Mouse (Mus musculus): ENCODE measurements around the gene Fam57b. TPM values are rescaled to one million over a fixed set of nuclear protein-coding genes. Genes with fewer than 3 reads are reported as not detected.

Gene Fam57b
- polyA plus RNA-seq, 1 experiment from 2014 or later, result 52.8 TPM

DNA sequence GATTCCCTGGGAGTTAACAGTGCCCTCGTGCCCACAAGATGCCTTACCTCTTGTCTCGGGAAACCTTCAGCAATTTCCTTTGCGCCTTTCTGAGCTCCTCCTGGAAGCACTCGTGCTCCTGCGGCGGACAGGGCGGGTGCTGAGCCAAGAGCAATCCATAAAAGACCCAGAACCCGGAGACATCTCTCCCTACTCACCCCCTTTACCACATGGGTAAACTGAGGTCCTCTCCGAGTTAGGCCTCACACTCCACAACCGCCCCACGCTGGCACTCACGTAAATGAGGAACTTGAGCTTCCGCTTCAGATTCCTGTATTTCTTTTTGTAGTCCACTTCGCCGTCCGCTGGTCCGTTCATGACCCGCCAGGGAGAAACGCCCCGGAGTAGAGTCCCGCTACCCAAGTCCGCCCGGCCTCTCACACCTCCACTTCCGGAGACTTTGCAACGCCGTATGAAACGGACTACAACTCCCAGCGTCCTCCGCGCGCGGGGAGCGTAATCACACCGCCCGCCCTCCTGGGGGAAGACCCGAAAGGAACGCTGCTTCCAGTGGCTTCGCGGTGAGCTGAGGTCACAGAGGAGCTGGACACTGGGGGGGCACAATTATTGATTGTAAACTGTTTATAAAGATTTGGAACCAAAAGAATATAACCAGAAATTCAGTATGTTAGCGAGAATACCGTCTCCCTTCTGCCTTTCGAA, 64.1 kb downstream of the Fam57b start, which contains the start of gene Hirip3:
Hirip3 (plus strand) TSS at position 544 of the 702 bp plus-strand sequence.
- Histone ChIP-seq H3K9ac (ENCODE audit: low read depth, low read length) (peak within 1 kb of the TSS; percentile 68), H3K4me2 (ENCODE audit: low read length) (peak within 1 kb of the TSS; percentile 83), H3K9me3 (ENCODE audit: control insufficient read depth, low read length) (no peaks in the 10 kb centered on the region), H3K36me3 (ENCODE audit: control insufficient read depth, insufficient read depth, low read length) (peaks cover 20% of the 10 kb centered on the region), H3K4me3 (ENCODE audit: low read length) (peak within 1 kb of the TSS; percentile 57), H3K4me1 (ENCODE audit: control insufficient read depth, insufficient read depth, low read depth, low read length) (peaks cover 22% of the 10 kb centered on the region), H3K27me3 (replicated peaks; ENCODE audit: control insufficient read depth, insufficient read depth, low read length) (no peaks in the 10 kb centered on the region), H3K27ac (ENCODE audit: low read depth, low read length) (peak within 1 kb of the TSS; percentile 81)
- 3% methylated on average over 42 of the region's 42 CpGs for WGBS
- ATAC-seq, result peak; percentile 88

DNA sequence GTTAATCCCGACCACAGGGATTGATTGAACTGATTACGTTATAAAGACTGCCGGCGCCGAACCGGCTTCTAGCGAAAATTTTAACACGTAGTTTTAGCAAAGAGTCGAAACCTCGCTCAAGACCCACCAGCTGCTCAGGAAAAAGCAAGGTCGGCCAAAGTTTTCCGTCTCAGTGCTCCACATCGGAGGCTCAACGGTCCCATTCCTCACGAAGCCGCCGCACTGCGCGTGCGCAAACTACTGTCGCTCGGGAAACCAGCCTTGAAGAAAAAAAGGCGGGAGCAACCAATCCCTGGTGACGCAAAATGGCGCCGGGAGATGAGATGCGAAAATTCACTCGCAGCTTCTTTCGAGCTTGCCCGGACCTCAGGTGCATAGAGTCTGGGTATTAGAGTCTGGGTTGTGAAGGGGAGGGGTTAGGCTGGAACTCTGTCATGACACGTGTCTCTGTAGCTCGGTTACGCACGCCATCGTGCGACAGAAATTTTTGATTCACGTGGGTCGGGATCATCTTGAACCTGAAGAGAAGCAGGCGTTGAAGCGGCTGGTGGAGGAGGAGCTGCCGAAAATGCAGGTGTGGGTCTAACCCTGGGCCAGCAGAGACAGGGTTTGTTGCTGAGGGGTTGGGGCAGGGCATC, 64.8 kb downstream of the Fam57b start, which contains the start of gene Ino80e:
Ino80e (minus strand) TSS at position 231 of the 638 bp plus-strand sequence.
- Histone ChIP-seq H3K9ac (ENCODE audit: low read depth, low read length) (peak within 1 kb of the TSS; percentile 68), H3K9me3 (ENCODE audit: control insufficient read depth, low read length) (no peaks in the 10 kb centered on the region), H3K4me2 (ENCODE audit: low read length) (peak within 1 kb of the TSS; percentile 83), H3K36me3 (ENCODE audit: control insufficient read depth, insufficient read depth, low read length) (peaks cover 23% of the 10 kb centered on the region), H3K27ac (ENCODE audit: low read depth, low read length) (peak within 1 kb of the TSS; percentile 81), H3K27me3 (replicated peaks; ENCODE audit: control insufficient read depth, insufficient read depth, low read length) (no peaks in the 10 kb centered on the region), H3K4me1 (ENCODE audit: control insufficient read depth, insufficient read depth, low read depth, low read length) (peaks cover 22% of the 10 kb centered on the region), H3K4me3 (ENCODE audit: low read length) (peak within 1 kb of the TSS; percentile 57)
- peak; percentile 74 for ATAC-seq
- 0% methylated on average over 41 of the region's 41 CpGs for WGBS

DNA sequence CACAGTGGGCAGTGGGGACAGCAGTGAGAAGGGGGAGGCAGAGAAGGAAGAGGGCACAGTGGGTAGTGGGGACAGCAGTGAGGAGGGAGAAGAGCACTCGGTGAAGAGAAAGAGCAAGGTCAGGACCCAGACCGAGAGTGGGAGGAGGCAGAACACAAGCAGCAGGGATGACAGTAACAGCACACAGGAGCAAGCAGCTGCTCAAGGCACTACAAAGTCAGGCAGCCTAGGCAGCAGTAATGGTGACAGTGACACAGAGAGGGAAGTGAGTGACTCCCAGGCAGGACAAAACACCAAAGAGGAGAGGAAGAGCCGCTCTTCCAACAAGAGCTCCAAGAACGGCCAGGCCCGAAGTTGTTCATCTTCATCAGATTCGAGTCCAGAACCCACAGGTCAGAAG, 66.3 kb downstream of the Fam57b start:
- Histone ChIP-seq H3K27me3 (replicated peaks; ENCODE audit: control insufficient read depth, insufficient read depth, low read length) (no peaks in the 10 kb centered on the region), H3K36me3 (ENCODE audit: control insufficient read depth, insufficient read depth, low read length) (peaks cover 29% of the 10 kb centered on the region), H3K4me1 (ENCODE audit: control insufficient read depth, insufficient read depth, low read depth, low read length) (peaks cover 22% of the 10 kb centered on the region), H3K4me2 (ENCODE audit: low read length) (peak overlapping the region; percentile 83), H3K9me3 (ENCODE audit: control insufficient read depth, low read length) (no peaks in the 10 kb centered on the region), H3K9ac (ENCODE audit: low read depth, low read length) (peak overlapping the region; percentile 68), H3K4me3 (ENCODE audit: low read length) (peak overlapping the region; percentile 57; the same call in 1 of the 2 replicates), H3K27ac (ENCODE audit: low read depth, low read length) (no peak overlapping the region)
- 62% methylated on average over 6 of the region's 6 CpGs for WGBS
- no peak for ATAC-seq

DNA sequence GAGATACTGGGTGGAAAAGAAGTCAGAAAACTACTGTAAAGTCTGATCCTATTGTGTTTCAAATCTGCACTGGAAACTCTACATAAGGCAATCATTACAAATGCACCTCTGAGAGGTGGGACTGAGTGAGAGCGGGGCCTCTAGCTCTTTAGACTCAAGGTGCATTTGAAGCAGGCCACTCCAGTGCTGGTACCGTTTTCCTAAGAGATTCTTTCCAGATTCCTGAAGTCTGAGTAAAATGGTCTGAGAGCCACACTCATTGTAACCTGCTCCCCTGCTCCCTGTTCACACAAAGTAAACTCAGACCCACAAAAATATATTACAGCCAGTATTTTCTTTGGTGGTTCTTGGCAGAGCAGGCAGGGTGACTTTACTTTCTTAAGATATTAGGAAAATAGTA, 70.1 kb downstream of the Fam57b start:
- Histone ChIP-seq H3K36me3 (ENCODE audit: control insufficient read depth, insufficient read depth, low read length) (peaks cover 57% of the 10 kb centered on the region), H3K9ac (ENCODE audit: low read depth, low read length) (no peak overlapping the region), H3K27me3 (replicated peaks; ENCODE audit: control insufficient read depth, insufficient read depth, low read length) (no peaks in the 10 kb centered on the region), H3K27ac (ENCODE audit: low read depth, low read length) (no peak overlapping the region), H3K4me2 (ENCODE audit: low read length) (no peak overlapping the region), H3K9me3 (ENCODE audit: control insufficient read depth, low read length) (no peaks in the 10 kb centered on the region), H3K4me1 (ENCODE audit: control insufficient read depth, insufficient read depth, low read depth, low read length) (peaks cover 14% of the 10 kb centered on the region), H3K4me3 (ENCODE audit: low read length) (no peak overlapping the region)
- 90% methylated on average over 2 of the region's 2 CpGs for WGBS
- no peak for ATAC-seq

DNA sequence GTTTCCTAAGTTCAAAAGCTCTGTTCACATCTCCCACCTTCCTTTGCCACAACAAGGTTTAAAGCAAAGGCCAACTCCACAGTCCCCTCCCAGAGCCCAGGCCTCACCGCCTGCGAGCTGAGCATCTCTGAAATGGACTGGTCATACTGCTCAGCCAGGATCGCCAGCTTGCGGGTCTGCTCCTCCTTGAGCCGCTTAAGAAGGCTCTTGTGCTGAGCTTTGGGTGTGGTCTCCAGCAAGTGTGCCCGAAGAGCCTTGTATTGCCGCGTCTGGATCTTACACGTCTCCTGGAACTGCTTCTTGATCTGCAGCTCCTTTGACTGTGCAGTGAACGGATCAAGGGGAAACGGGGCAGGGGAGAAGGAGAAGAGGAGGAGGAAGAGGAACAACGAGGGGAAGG, 70.5 kb downstream of the Fam57b start:
- Histone ChIP-seq H3K4me2 (ENCODE audit: low read length) (no peak overlapping the region), H3K9ac (ENCODE audit: low read depth, low read length) (no peak overlapping the region), H3K4me3 (ENCODE audit: low read length) (no peak overlapping the region), H3K27me3 (replicated peaks; ENCODE audit: control insufficient read depth, insufficient read depth, low read length) (no peaks in the 10 kb centered on the region), H3K36me3 (ENCODE audit: control insufficient read depth, insufficient read depth, low read length) (peaks cover 62% of the 10 kb centered on the region), H3K4me1 (ENCODE audit: control insufficient read depth, insufficient read depth, low read depth, low read length) (peaks cover 10% of the 10 kb centered on the region), H3K9me3 (ENCODE audit: control insufficient read depth, low read length) (no peaks in the 10 kb centered on the region), H3K27ac (ENCODE audit: low read depth, low read length) (no peak overlapping the region)
- no peak for ATAC-seq
- WGBS, result 85% methylated on average over 12 of the region's 12 CpGs

DNA sequence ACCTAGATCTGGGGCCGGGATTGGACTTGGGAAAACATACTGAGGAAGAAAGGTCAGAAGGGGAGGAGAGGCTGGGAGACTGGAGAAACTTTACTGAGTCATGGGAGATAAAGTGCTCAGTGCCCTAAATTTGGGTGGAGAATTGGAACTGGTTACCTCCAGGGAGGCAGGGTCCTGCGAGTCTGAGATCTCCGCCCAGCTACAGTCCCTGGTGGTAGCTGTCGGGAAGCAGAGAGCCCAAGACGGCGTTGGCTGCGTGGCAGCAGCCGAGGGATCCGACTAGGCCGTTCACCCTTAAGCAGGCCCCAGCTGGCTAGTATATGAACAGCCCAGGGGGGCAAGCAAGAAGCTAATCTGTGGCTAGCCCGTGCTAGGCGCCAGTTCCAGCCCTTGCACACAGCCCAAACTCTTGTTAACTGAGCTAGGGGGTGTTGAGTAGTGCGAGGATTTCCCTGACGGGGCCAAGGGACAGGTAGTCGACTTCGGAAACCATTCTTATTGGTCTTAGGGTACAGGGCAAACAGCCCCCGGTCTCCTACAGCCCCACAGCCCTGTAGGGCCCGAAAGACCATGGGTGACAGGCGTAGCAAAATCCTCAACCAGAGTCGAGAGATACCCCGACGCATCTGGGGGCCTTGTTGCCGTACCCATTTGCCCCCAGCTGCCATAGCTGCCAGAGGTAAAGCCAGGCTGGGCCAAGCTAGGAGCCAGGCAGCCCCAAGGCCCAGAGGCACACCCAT, 72.5 kb downstream of the Fam57b start:
- peaks cover 73% of the 10 kb centered on the region for H3K36me3 ChIP-seq (ENCODE audit: control insufficient read depth, insufficient read depth, low read length)
- no peak for ATAC-seq
- H3K9me3 ChIP-seq (ENCODE audit: control insufficient read depth, low read length), result no peaks in the 10 kb centered on the region
- H3K27me3 ChIP-seq (replicated peaks; ENCODE audit: control insufficient read depth, insufficient read depth, low read length), result no peaks in the 10 kb centered on the region
- H3K4me2 ChIP-seq (ENCODE audit: low read length), result no peak overlapping the region
- no peak overlapping the region for H3K27ac ChIP-seq (ENCODE audit: low read depth, low read length)
- no peak overlapping the region for H3K4me3 ChIP-seq (ENCODE audit: low read length)
- no peaks in the 10 kb centered on the region for H3K4me1 ChIP-seq (ENCODE audit: control insufficient read depth, insufficient read depth, low read depth, low read length)
- no peak overlapping the region; the same call in 1 of the 2 replicates for H3K9ac ChIP-seq (ENCODE audit: low read depth, low read length)
- 91% methylated on average over 23 of the region's 23 CpGs for WGBS

DNA sequence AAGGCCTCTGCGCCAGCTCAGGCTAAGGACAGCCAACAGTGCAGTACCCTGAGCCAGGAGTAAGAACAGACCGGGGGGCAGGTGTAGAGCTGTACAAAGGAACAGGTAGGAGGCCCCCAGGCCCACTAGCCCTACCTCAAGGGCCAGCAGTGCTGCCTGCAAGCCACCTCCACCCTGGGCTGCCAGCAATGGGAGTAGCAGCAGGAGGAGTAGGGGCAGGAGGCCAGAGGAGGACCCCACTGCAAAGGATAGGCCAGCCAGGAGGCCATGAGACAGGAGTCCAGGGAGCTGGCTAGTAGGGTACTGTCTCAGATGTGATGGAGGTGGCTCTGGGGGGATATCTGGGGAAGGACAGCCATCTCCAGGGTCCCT, 73.0 kb downstream of the Fam57b start:
- Histone ChIP-seq H3K9ac (ENCODE audit: low read depth, low read length) (no peak overlapping the region; the same call in 1 of the 2 replicates), H3K9me3 (ENCODE audit: control insufficient read depth, low read length) (no peaks in the 10 kb centered on the region), H3K36me3 (ENCODE audit: control insufficient read depth, insufficient read depth, low read length) (peaks cover 75% of the 10 kb centered on the region), H3K4me2 (ENCODE audit: low read length) (no peak overlapping the region), H3K4me1 (ENCODE audit: control insufficient read depth, insufficient read depth, low read depth, low read length) (no peaks in the 10 kb centered on the region), H3K4me3 (ENCODE audit: low read length) (no peak overlapping the region), H3K27me3 (replicated peaks; ENCODE audit: control insufficient read depth, insufficient read depth, low read length) (no peaks in the 10 kb centered on the region), H3K27ac (ENCODE audit: low read depth, low read length) (no peak overlapping the region)
- ATAC-seq, result no peak
- WGBS, result 93% methylated on average over 2 of the region's 2 CpGs

DNA sequence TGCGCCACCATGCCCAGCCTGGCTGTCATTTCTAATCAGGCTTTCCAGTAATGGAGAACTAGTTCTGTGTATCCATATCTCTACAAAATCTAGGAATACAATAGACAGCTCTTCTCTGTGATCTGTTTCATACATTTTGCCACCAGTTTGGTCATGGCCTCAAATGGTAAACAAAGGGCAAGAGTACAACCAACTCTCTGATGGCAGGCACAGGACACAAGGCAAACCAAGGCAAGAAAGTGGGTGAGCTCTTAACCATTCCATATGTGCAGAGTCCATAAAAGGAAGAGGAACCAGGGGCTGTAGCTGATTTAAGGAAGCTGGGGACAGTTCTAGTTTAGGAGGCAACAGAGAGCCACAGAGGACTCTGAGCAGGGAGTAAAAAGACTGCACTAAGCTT, 79.8 kb downstream of the Fam57b start:
- H3K4me1 ChIP-seq (ENCODE audit: control insufficient read depth, insufficient read depth, low read depth, low read length), result peaks cover 17% of the 10 kb centered on the region
- H3K4me2 ChIP-seq (ENCODE audit: low read length), result no peak overlapping the region
- WGBS, result 97% methylated on average over 1 of the region's 1 CpGs
- no peak overlapping the region for H3K4me3 ChIP-seq (ENCODE audit: low read length)
- H3K36me3 ChIP-seq (ENCODE audit: control insufficient read depth, insufficient read depth, low read length), result peaks cover 64% of the 10 kb centered on the region
- ATAC-seq, result no peak
- no peaks in the 10 kb centered on the region for H3K9me3 ChIP-seq (ENCODE audit: control insufficient read depth, low read length)
- H3K9ac ChIP-seq (ENCODE audit: low read depth, low read length), result no peak overlapping the region
- no peaks in the 10 kb centered on the region for H3K27me3 ChIP-seq (replicated peaks; ENCODE audit: control insufficient read depth, insufficient read depth, low read length)
- H3K27ac ChIP-seq (ENCODE audit: low read depth, low read length), result no peak overlapping the region

Measured in hindbrain, embryonic 16.5 days (tissue).